In the genomic region with DNA sequence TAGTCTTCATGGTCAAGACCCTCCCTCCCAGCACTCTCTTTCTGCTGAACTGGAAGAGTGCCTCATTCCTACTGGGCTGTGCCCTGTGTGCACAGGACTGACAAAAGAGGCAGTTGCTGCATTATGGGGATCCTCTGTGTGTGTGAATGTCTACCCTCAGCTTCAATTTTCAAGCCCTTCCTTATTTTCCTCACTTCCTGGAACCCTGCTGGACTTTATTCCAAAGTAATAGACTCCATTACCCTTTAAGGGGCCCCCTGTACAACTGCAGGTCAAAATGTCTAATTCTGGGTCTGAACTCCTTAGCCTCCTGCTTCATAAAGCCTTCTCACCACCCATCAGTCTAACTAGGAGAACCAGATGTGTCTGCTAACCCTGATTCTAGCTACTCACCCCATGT, we compare ENCODE assay signal across 50 mouse cellular contexts. TPM values are rescaled to one million over a fixed set of nuclear protein-coding genes. Genes with fewer than 3 reads are reported as not detected.
"Had no signal": no experiment of that assay in that cellular context is flagged by ENCODE, and none has a peak within 500 bp of the region (broad histone marks: within the 10 kb centered on the region; RNA-seq: fewer than 3 reads in every experiment).

No protein-coding gene starts in this region.

- H3K4me2 ChIP-seq: heart, embryonic 11.5 days; heart, embryonic 12.5 days; heart, embryonic 13.5 days; heart, embryonic 15.5 days; hindbrain, embryonic 12.5 days; hindbrain, embryonic 13.5 days; hindbrain, embryonic 14.5 days; hindbrain, embryonic 15.5 days; kidney, embryonic 15.5 days had no signal

- H3K4me3 ChIP-seq: heart, adult 2 months; heart, embryonic 10.5 days; heart, embryonic 12.5 days; heart, embryonic 13.5 days; heart, embryonic 15.5 days; hindbrain, embryonic 10.5 days; hindbrain, embryonic 12.5 days; hindbrain, embryonic 13.5 days; hindbrain, embryonic 15.5 days; kidney, embryonic 15.5 days; layer of hippocampus, adult 2 months; left cerebral cortex, adult 2 months had no signal

- H3K9ac ChIP-seq: heart, embryonic 12.5 days; heart, embryonic 13.5 days; heart, embryonic 15.5 days; hindbrain, embryonic 12.5 days; hindbrain, embryonic 13.5 days; hindbrain, embryonic 14.5 days; hindbrain, embryonic 15.5 days; kidney, embryonic 15.5 days had no signal

- H3K36me3 ChIP-seq: heart, embryonic 10.5 days; heart, embryonic 12.5 days; heart, embryonic 13.5 days; heart, embryonic 15.5 days; hindbrain, embryonic 10.5 days; hindbrain, embryonic 12.5 days; hindbrain, embryonic 13.5 days; hindbrain, embryonic 15.5 days; kidney, embryonic 15.5 days had no signal

- H3K9me3 ChIP-seq: heart, embryonic 10.5 days; heart, embryonic 12.5 days; heart, embryonic 13.5 days; heart, embryonic 15.5 days; hindbrain, embryonic 10.5 days; hindbrain, embryonic 12.5 days; hindbrain, embryonic 13.5 days; hindbrain, embryonic 15.5 days; kidney, embryonic 15.5 days had no signal

- H3K27me3 ChIP-seq: heart, embryonic 13.5 days; heart, embryonic 15.5 days; hindbrain, embryonic 13.5 days; hindbrain, embryonic 15.5 days had no signal

- ATAC-seq: hindbrain, embryonic 16.5 days; hindbrain, postnatal 0 days; inflammation-experienced regulatory T-cells, adult 6 months had no signal

- H3K27ac ChIP-seq: heart, adult 2 months; heart, embryonic 10.5 days; heart, embryonic 13.5 days; heart, embryonic 15.5 days; hindbrain, embryonic 10.5 days; hindbrain, embryonic 12.5 days; hindbrain, embryonic 13.5 days; hindbrain, embryonic 14.5 days; hindbrain, embryonic 15.5 days; hindbrain, postnatal 0 days; kidney, embryonic 15.5 days; kidney, postnatal 0 days; layer of hippocampus, adult 2 months; left cerebral cortex, adult 2 months had no signal

- H3K4me1 ChIP-seq: heart, embryonic 10.5 days; heart, embryonic 15.5 days; hindbrain, embryonic 10.5 days; hindbrain, embryonic 12.5 days; hindbrain, embryonic 13.5 days; hindbrain, embryonic 15.5 days; kidney, embryonic 15.5 days had no signal

- DNase-seq: heart, adult 2 months; heart, postnatal 10 days; heart, postnatal 36 days; heart, postnatal 4 days; kidney, adult 11 months; kidney, adult 18-20 months; kidney, adult 2 months; kidney, adult 8-10 months; kidney, adult 9 months; kidney, postnatal 10 days; kidney, postnatal 14 days; kidney, postnatal 25 days; kidney, postnatal 36 days; kidney, postnatal 4 days; layer of hippocampus, adult 9-11 months; layer of hippocampus, postnatal 36 days had no signal

RNA-seq across cellular contexts. Expression of a gene that starts 2.0 kb away (rescaled TPM):
- total RNA-seq: heart, adult 2 months; heart, adult 8-10 months; heart, postnatal 10 days; heart, postnatal 25 days; heart, postnatal 36 days; heart, postnatal 4 days; hematopoietic stem cell, adult 5-6 weeks; hindbrain, postnatal 0 days; layer of hippocampus, adult 18-20 months; layer of hippocampus, adult 2 months; layer of hippocampus, adult 8-10 months; layer of hippocampus, postnatal 10 days; layer of hippocampus, postnatal 14 days; layer of hippocampus, postnatal 25 days; layer of hippocampus, postnatal 36 days; left cerebral cortex, adult 18-20 months; left cerebral cortex, adult 2 months had no signal
- polyA plus RNA-seq: heart, adult 2 months; heart, embryonic 10.5 days; heart, embryonic 11.5 days; heart, embryonic 12.5 days; heart, embryonic 13.5 days; heart, embryonic 14.5 days; heart, embryonic 15.5 days; heart, embryonic 16.5 days; heart, postnatal 0 days; hindbrain, embryonic 10.5 days; hindbrain, embryonic 11.5 days; hindbrain, embryonic 12.5 days; hindbrain, embryonic 13.5 days; hindbrain, embryonic 14.5 days; hindbrain, embryonic 15.5 days; hindbrain, embryonic 16.5 days; hindbrain, postnatal 0 days; inflammation-experienced regulatory T-cells, adult 6 months; intestine, embryonic 14.5 days; kidney, adult 2 months; kidney, embryonic 14.5 days; kidney, embryonic 15.5 days; kidney, embryonic 16.5 days; kidney, postnatal 0 days; large intestine, adult 2 months had no signal
